Mouse (Mus musculus) right cerebral cortex, postnatal 14 days (tissue): ENCODE measurements around the gene Plpp6.
A peak's percentile ranks its signal among the peaks of the same experiment; 100 is the strongest.
"Not testable (repeated sequence)": the region's sequence is repeated elsewhere in the genome, so short reads cannot be mapped to it uniquely, and the experiment has no call there.

Experiments used
- DNase-seq: peaks from one replicate; pipeline ENCODE4 v3.0.0; 2022

The Plpp6 gene

GRCm38 (mm10) chr19:28989515-28989914 is 25.8 kb downstream of the Plpp6 start:
- no peak for DNase-seq

GRCm38 (mm10) chr19:28990194-28990589 is 26.4 kb downstream of the Plpp6 start, which contains the start of gene Cdc37l1:
Cdc37l1 (plus strand) TSS chr19:28990352.
- DNase-seq, result peak; percentile 98

- DNase-seq, result peak; percentile 19
Measured at GRCm38 (mm10) chr19:28990590-28991221, 27.0 kb downstream of the Plpp6 start.

- no peak for DNase-seq
Measured at GRCm38 (mm10) chr19:28991391-28991790, 27.6 kb downstream of the Plpp6 start.

GRCm38 (mm10) chr19:28994870-28995269 is 31.1 kb downstream of the Plpp6 start:
- no peak for DNase-seq

- DNase-seq, result no peak
Measured at GRCm38 (mm10) chr19:28995366-28995765, 31.6 kb downstream of the Plpp6 start.

GRCm38 (mm10) chr19:28997976-28998630 is 34.4 kb downstream of the Plpp6 start:
- DNase-seq, result no peak

- DNase-seq, result not testable (repeated sequence)
Measured at GRCm38 (mm10) chr19:29000321-29000720, 36.6 kb downstream of the Plpp6 start.

- no peak for DNase-seq
Measured at GRCm38 (mm10) chr19:29008069-29008706, 44.4 kb downstream of the Plpp6 start.

- no peak for DNase-seq
Measured at GRCm38 (mm10) chr19:29009046-29009445, 45.3 kb downstream of the Plpp6 start.

GRCm38 (mm10) chr19:29011355-29011990 is 47.7 kb downstream of the Plpp6 start:
- no peak for DNase-seq

- no peak for DNase-seq
Measured at GRCm38 (mm10) chr19:29014466-29015055, 50.8 kb downstream of the Plpp6 start.

GRCm38 (mm10) chr19:29015410-29016203 is 51.9 kb downstream of the Plpp6 start:
- DNase-seq, result no peak

- DNase-seq, result no peak
Measured at GRCm38 (mm10) chr19:29016204-29016765, 52.5 kb downstream of the Plpp6 start.
